Mouse (Mus musculus): Measurements from ENCODE around the gene 4930402H24Rik. TPM values are rescaled to one million over a fixed set of nuclear protein-coding genes. Genes with fewer than 3 reads are reported as not detected.

The 4930402H24Rik gene
- polyA plus RNA-seq, 1 experiment from 2014 or later, result 32.2 TPM

GRCm38 (mm10) chr2:130667559-130667958 is 238.6 kb downstream of the 4930402H24Rik start, which contains the start of gene Itpa:
Gene Itpa (plus strand): TSS chr2:130667610.
- under 1% methylated on average over 31 of the region's 31 CpGs for WGBS
- Histone ChIP-seq H3K27me3 (replicated peaks; ENCODE audit: low read depth, poor library complexity, severe bottlenecking) (no peaks in the 10 kb centered on the region), H3K9me3 (no peaks in the 10 kb centered on the region), H3K27ac (replicated peaks) (peak within 1 kb of the TSS; percentile 90), H3K4me3 (peak within 1 kb of the TSS; percentile 80), H3K36me3 (replicated peaks) (peaks cover 22% of the 10 kb centered on the region), H3K4me1 (peaks cover 42% of the 10 kb centered on the region)
- peak; percentile 91 for DNase-seq (ENCODE audit: low spot score)

GRCm38 (mm10) chr2:130664102-130664701 is 242.0 kb downstream of the 4930402H24Rik start, which contains the start of gene Ddrgk1:
Gene Ddrgk1 (minus strand): TSS chr2:130664659.
- Histone ChIP-seq H3K9me3 (no peaks in the 10 kb centered on the region), H3K27me3 (replicated peaks; ENCODE audit: low read depth, poor library complexity, severe bottlenecking) (no peaks in the 10 kb centered on the region), H3K4me3 (peak within 1 kb of the TSS; percentile 76), H3K27ac (replicated peaks) (peak within 1 kb of the TSS; percentile 99), H3K4me1 (peaks cover 35% of the 10 kb centered on the region), H3K36me3 (replicated peaks) (peaks cover 36% of the 10 kb centered on the region)
- DNase-seq (ENCODE audit: low spot score), result peak; percentile 94
- under 1% methylated on average over 40 of the region's 40 CpGs for WGBS

GRCm38 (mm10) chr2:130663342-130663741 is 242.9 kb downstream of the 4930402H24Rik start:
- WGBS, result 90% methylated on average over 11 of the region's 11 CpGs
- H3K27me3 ChIP-seq (replicated peaks; ENCODE audit: low read depth, poor library complexity, severe bottlenecking), result no peaks in the 10 kb centered on the region
- peaks cover 28% of the 10 kb centered on the region for H3K4me1 ChIP-seq
- no peaks in the 10 kb centered on the region for H3K9me3 ChIP-seq
- DNase-seq (ENCODE audit: low spot score), result no peak
- H3K36me3 ChIP-seq (replicated peaks), result peaks cover 44% of the 10 kb centered on the region
- peak overlapping the region; percentile 76 for H3K4me3 ChIP-seq
- peak overlapping the region; percentile 99 for H3K27ac ChIP-seq (replicated peaks)

- DNase-seq (ENCODE audit: low spot score), result no peak
- no peaks in the 10 kb centered on the region for H3K9me3 ChIP-seq
- H3K4me3 ChIP-seq, result no peak overlapping the region
- 96% methylated on average over 10 of the region's 10 CpGs for WGBS
- no peak overlapping the region for H3K27ac ChIP-seq (replicated peaks)
- H3K36me3 ChIP-seq (replicated peaks), result peaks cover 92% of the 10 kb centered on the region
- no peaks in the 10 kb centered on the region for H3K27me3 ChIP-seq (replicated peaks; ENCODE audit: low read depth, poor library complexity, severe bottlenecking)
- peaks cover 11% of the 10 kb centered on the region for H3K4me1 ChIP-seq
Observed at GRCm38 (mm10) chr2:130658530-130658929, 247.7 kb downstream of the 4930402H24Rik start.

- Histone ChIP-seq H3K27ac (replicated peaks) (no peak overlapping the region), H3K27me3 (replicated peaks; ENCODE audit: low read depth, poor library complexity, severe bottlenecking) (no peaks in the 10 kb centered on the region), H3K4me3 (no peak overlapping the region), H3K36me3 (replicated peaks) (peaks cover 99% of the 10 kb centered on the region), H3K4me1 (0 out of 2 replicates have a peak, but pooled peaks cover under 1% of the 10 kb centered on the region), H3K9me3 (no peaks in the 10 kb centered on the region)
- no peak for DNase-seq (ENCODE audit: low spot score)
- WGBS, result 88% methylated on average over 6 of the region's 6 CpGs
Observed at GRCm38 (mm10) chr2:130657541-130657940, 248.7 kb downstream of the 4930402H24Rik start.

GRCm38 (mm10) chr2:130656536-130656935 is 249.7 kb downstream of the 4930402H24Rik start:
- WGBS, result 91% methylated on average over 9 of the region's 9 CpGs
- Histone ChIP-seq H3K4me3 (no peak overlapping the region), H3K27ac (replicated peaks) (no peak overlapping the region), H3K9me3 (no peaks in the 10 kb centered on the region), H3K27me3 (replicated peaks; ENCODE audit: low read depth, poor library complexity, severe bottlenecking) (no peaks in the 10 kb centered on the region), H3K4me1 (no peaks in the 10 kb centered on the region), H3K36me3 (replicated peaks) (peaks cover 93% of the 10 kb centered on the region)
- no peak for DNase-seq (ENCODE audit: low spot score)

Other genes starting within 250 kb of the 4930402H24Rik start
- 48.2 and 48.3 TPM in 2 replicates for gene Ddrgk1, start 241.7 kb downstream of the 4930402H24Rik start, polyA plus RNA-seq (2016; fragmentation: Nextera tagmentation; extraction: Ambion mirVana)
- 144 and 150 TPM in 2 replicates for gene Itpa, start 238.8 kb downstream of the 4930402H24Rik start, polyA plus RNA-seq (2016; fragmentation: Nextera tagmentation; extraction: Ambion mirVana)
- 0.53 and 0.69 TPM in 2 replicates for gene Slc4a11, start 208.9 kb downstream of the 4930402H24Rik start, polyA plus RNA-seq (2016; fragmentation: Nextera tagmentation; extraction: Ambion mirVana)
- gene Atrn, start 89 bp upstream of the 4930402H24Rik start, polyA plus RNA-seq (2016; fragmentation: Nextera tagmentation; extraction: Ambion mirVana), result 6.0 and 6.2 TPM in 2 replicates
- gene Gfra4, start 136.7 kb upstream of the 4930402H24Rik start, polyA plus RNA-seq (2016; fragmentation: Nextera tagmentation; extraction: Ambion mirVana), result 5.6 and 7.2 TPM in 2 replicates
- 0.64 and 1.0 TPM in 2 replicates for gene Adam33, start 157.4 kb upstream of the 4930402H24Rik start, polyA plus RNA-seq (2016; fragmentation: Nextera tagmentation; extraction: Ambion mirVana)
- gene Siglec1, start 180.4 kb upstream of the 4930402H24Rik start, polyA plus RNA-seq (2016; fragmentation: Nextera tagmentation; extraction: Ambion mirVana), result 0.06 and 0.16 TPM in 2 replicates
- gene Hspa12b, start 220.9 kb upstream of the 4930402H24Rik start, polyA plus RNA-seq (2016; fragmentation: Nextera tagmentation; extraction: Ambion mirVana), result 9.7 and 14.1 TPM in 2 replicates
- gene Gm11037, start 227.1 kb upstream of the 4930402H24Rik start, polyA plus RNA-seq (2016; fragmentation: Nextera tagmentation; extraction: Ambion mirVana), result not detected in 2 replicates

Data from embryonic facial prominence, embryonic 10.5 days (tissue).